Mouse (Mus musculus) liver, embryonic 16.5 days (tissue): ENCODE measurements around the gene Csrp2. TPM values are rescaled to one million over a fixed set of nuclear protein-coding genes. Genes with fewer than 3 reads are reported as not detected.
A peak's percentile ranks its signal among the peaks of the same experiment; 100 is the strongest.

Experiments
- ATAC-seq: fragments of 200-750 bp; cut with Nextera tagmentation; 2 replicates; pipeline ENCODE4 v1.8.0; 2017; ENCODE audit warnings: low read depth, mild to moderate bottlenecking, moderate number of reproducible peaks, moderate library complexity
- H3K27ac ChIP-seq: fragments of 300-500 bp; sonication (generic); 2 replicates; pipeline ENCODE4 v1.5.1; 2014; ENCODE audit warnings: mild to moderate bottlenecking, low read length
- H3K27me3 ChIP-seq: fragments of 300-500 bp; sonication (generic); 2 replicates; pipeline ENCODE4 v1.6.1; 2014; ENCODE audit warnings: low read depth, low read length, mixed read lengths; ENCODE audit not compliant: control insufficient read depth, insufficient read depth
- H3K36me3 ChIP-seq: fragments of 300-500 bp; sonication (generic); 2 replicates; pipeline ENCODE4 v1.6.1; 2014; ENCODE audit warnings: mild to moderate bottlenecking; ENCODE audit not compliant: control insufficient read depth, insufficient read depth
- H3K4me1 ChIP-seq: fragments of 300-500 bp; sonication (generic); 2 replicates; pipeline ENCODE4 v1.6.1; 2014; ENCODE audit warnings: low read depth, low read length, mixed read lengths; ENCODE audit not compliant: control insufficient read depth
- H3K4me2 ChIP-seq: fragments of 300-500 bp; sonication (generic); 2 replicates; pipeline ENCODE4 v1.6.1; 2014; ENCODE audit warnings: low read depth, low read length, mixed read lengths
- H3K4me3 ChIP-seq: fragments of 300-500 bp; sonication (generic); 2 replicates; pipeline ENCODE4 v1.5.1; 2014; ENCODE audit warnings: low read depth, mild to moderate bottlenecking, low read length
- H3K9ac ChIP-seq: fragments of 300-500 bp; sonication (generic); 2 replicates; pipeline ENCODE4 v1.6.1; 2014; ENCODE audit warnings: low read depth, low read length
- H3K9me3 ChIP-seq: fragments of 300-500 bp; sonication (generic); replicated peaks from 2 replicates; pipeline ENCODE4 v1.6.1; 2016; ENCODE audit warnings: low read length; ENCODE audit not compliant: control insufficient read depth
- WGBS: fragments of 180-500 bp; shearing (Covaris S2); extraction: QIAGEN DNeasy Blood & Tissue Kit; methylation state at CpG from one replicate; pipeline ENCODE4 v1.1.7; 2014; ENCODE audit not compliant: insufficient replicate concordance; 5-methylcytosine and 5-hydroxymethylcytosine counted together
- polyA plus RNA-seq: library from polyadenylated mRNA; unstranded; fragments of >200 nt; fragmentation: Nextera tagmentation; extraction: Ambion mirVana; gene quantifications from 2 replicates; pipeline ENCODE4 v1.2.1, GENCODE M21; 2015

Csrp2 gene
- polyA plus RNA-seq, 1 experiment from 2014 or later: 15.5 TPM

GRCm38 (mm10) chr10:110890656-110891272, 28.8 kb upstream of the Csrp2 start:
- no peaks in the 10 kb centered on the region for H3K27me3 ChIP-seq
- no peaks in the 10 kb centered on the region for H3K4me1 ChIP-seq
- no peak for ATAC-seq
- H3K4me2 ChIP-seq: no peak overlapping the region
- no peak overlapping the region for H3K4me3 ChIP-seq
- H3K27ac ChIP-seq: peak overlapping the region; percentile 2; the same call in 1 of the 2 replicates
- 26% methylated on average over 7 of the region's 7 CpGs for WGBS
- no peaks in the 10 kb centered on the region for H3K9me3 ChIP-seq
- no peak overlapping the region for H3K9ac ChIP-seq
- H3K36me3 ChIP-seq: no peaks in the 10 kb centered on the region

GRCm38 (mm10) chr10:110899744-110900501, 19.7 kb upstream of the Csrp2 start:
- Histone ChIP-seq H3K9ac (no peak overlapping the region), H3K9me3 (no peaks in the 10 kb centered on the region), H3K4me2 (no peak overlapping the region), H3K27ac (no peak overlapping the region), H3K4me1 (no peaks in the 10 kb centered on the region), H3K4me3 (no peak overlapping the region), H3K36me3 (no peaks in the 10 kb centered on the region), H3K27me3 (no peaks in the 10 kb centered on the region)
- WGBS: 54% methylated on average over 13 of the region's 13 CpGs
- ATAC-seq: no peak

GRCm38 (mm10) chr10:110903862-110904261, 15.7 kb upstream of the Csrp2 start:
- Histone ChIP-seq H3K9me3 (no peaks in the 10 kb centered on the region), H3K27me3 (no peaks in the 10 kb centered on the region), H3K4me3 (no peak overlapping the region), H3K4me2 (no peak overlapping the region), H3K4me1 (no peaks in the 10 kb centered on the region), H3K36me3 (no peaks in the 10 kb centered on the region), H3K27ac (no peak overlapping the region), H3K9ac (no peak overlapping the region)
- no peak for ATAC-seq
- 89% methylated on average over 3 of the region's 3 CpGs for WGBS

- 64% methylated on average over 11 of the region's 11 CpGs for WGBS
- H3K27me3 ChIP-seq: peaks cover 26% of the 10 kb centered on the region
- no peak for ATAC-seq
- no peak overlapping the region for H3K4me2 ChIP-seq
- H3K9me3 ChIP-seq: no peaks in the 10 kb centered on the region
- H3K9ac ChIP-seq: no peak overlapping the region
- H3K27ac ChIP-seq: no peak overlapping the region
- no peak overlapping the region for H3K4me3 ChIP-seq
- H3K4me1 ChIP-seq: peaks cover 5% of the 10 kb centered on the region
- no peaks in the 10 kb centered on the region for H3K36me3 ChIP-seq
Observed at GRCm38 (mm10) chr10:110916666-110917344, 2.8 kb upstream of the Csrp2 start.

GRCm38 (mm10) chr10:110917521-110917920, 2.1 kb upstream of the Csrp2 start:
- Histone ChIP-seq H3K27ac (no peak overlapping the region), H3K36me3 (no peaks in the 10 kb centered on the region), H3K9ac (no peak overlapping the region), H3K4me3 (no peak overlapping the region), H3K9me3 (no peaks in the 10 kb centered on the region), H3K4me1 (peaks cover 5% of the 10 kb centered on the region), H3K4me2 (no peak overlapping the region), H3K27me3 (peaks cover 26% of the 10 kb centered on the region)
- no peak for ATAC-seq
- WGBS: 67% methylated on average over 6 of the region's 6 CpGs

- H3K9ac ChIP-seq: peak overlapping the region; percentile 64; the same call in 1 of the 2 replicates
- H3K4me3 ChIP-seq: peak overlapping the region; percentile 67
- H3K9me3 ChIP-seq: no peaks in the 10 kb centered on the region
- H3K4me1 ChIP-seq: peaks cover 5% of the 10 kb centered on the region
- peak overlapping the region; percentile 73 for H3K4me2 ChIP-seq
- 14% methylated on average over 26 of the region's 26 CpGs for WGBS
- H3K27me3 ChIP-seq: peaks cover 26% of the 10 kb centered on the region
- no peak overlapping the region for H3K27ac ChIP-seq
- no peak for ATAC-seq
- no peaks in the 10 kb centered on the region for H3K36me3 ChIP-seq
Observed at GRCm38 (mm10) chr10:110918414-110919391, 886 bp upstream of the Csrp2 start.

- Histone ChIP-seq H3K27me3 (peaks cover 26% of the 10 kb centered on the region), H3K36me3 (no peaks in the 10 kb centered on the region), H3K4me2 (peak overlapping the region; percentile 73), H3K9me3 (no peaks in the 10 kb centered on the region), H3K4me1 (peaks cover 5% of the 10 kb centered on the region), H3K9ac (peak overlapping the region; percentile 51), H3K27ac (peak overlapping the region; percentile 49), H3K4me3 (peak overlapping the region; percentile 67)
- WGBS: 2% methylated on average over 15 of the region's 15 CpGs
- peak; percentile 12; the same call in 1 of the 2 replicates for ATAC-seq
Observed at GRCm38 (mm10) chr10:110920368-110920950, 870 bp downstream of the Csrp2 start.

- peaks cover 26% of the 10 kb centered on the region for H3K27me3 ChIP-seq
- H3K36me3 ChIP-seq: no peaks in the 10 kb centered on the region
- peaks cover 5% of the 10 kb centered on the region for H3K4me1 ChIP-seq
- no peak for ATAC-seq
- H3K4me2 ChIP-seq: no peak overlapping the region
- no peak overlapping the region for H3K9ac ChIP-seq
- no peak overlapping the region for H3K4me3 ChIP-seq
- 41% methylated on average over 3 of the region's 3 CpGs for WGBS
- no peak overlapping the region for H3K27ac ChIP-seq
- no peaks in the 10 kb centered on the region for H3K9me3 ChIP-seq
Observed at GRCm38 (mm10) chr10:110921890-110922289, 2.3 kb downstream of the Csrp2 start.
